Mouse (Mus musculus) gastrocnemius, postnatal 36 days (tissue): ENCODE measurements around the gene Itga6. TPM values are rescaled to one million over a fixed set of nuclear protein-coding genes. Genes with fewer than 3 reads are reported as not detected.
"Not testable (repeated sequence)": the region's sequence is repeated elsewhere in the genome, so short reads cannot be mapped to it uniquely, and the experiment has no call there.

Source experiments
- DNase-seq, 2 experiments: peaks; one replicate each; pipeline ENCODE4 v3.0.0; 2022
- intact Hi-C: fragments of 180-260 bp; cut with DNase I; formaldehyde crosslinking; loops from one replicate; pipeline ENCODE4 v1.15.1; 2025
- total RNA-seq, 2 experiments: library from RNA; stranded (reverse); gene quantifications; 2 replicates each; pipeline ENCODE4 v1.2.3; 2021

The Itga6 gene
- total RNA-seq, 2 experiments from 2014 or later = 14.6 to 17.8 TPM

DNA sequence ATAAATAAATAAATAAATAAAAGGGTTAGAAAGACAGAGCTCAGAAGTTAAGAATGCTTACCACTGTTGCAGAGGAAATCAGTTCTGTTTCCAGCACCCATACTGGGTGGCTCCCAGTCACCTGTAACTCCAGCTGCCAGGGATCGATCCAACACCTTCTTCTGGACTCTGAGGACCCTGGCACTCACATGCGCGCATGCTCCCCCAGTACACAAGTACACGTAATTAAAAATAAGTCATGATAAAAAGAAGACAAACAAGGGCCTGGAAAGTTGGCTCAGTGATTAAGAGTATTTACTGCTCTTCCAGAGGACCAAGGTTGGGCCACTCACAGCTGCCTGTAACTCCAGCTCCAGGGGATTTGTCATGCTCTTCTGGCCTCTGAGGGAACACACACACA is 132.4 kb downstream of the Itga6 start:
- DNase-seq = no peak
- intact Hi-C loops = no loop called here

DNA sequence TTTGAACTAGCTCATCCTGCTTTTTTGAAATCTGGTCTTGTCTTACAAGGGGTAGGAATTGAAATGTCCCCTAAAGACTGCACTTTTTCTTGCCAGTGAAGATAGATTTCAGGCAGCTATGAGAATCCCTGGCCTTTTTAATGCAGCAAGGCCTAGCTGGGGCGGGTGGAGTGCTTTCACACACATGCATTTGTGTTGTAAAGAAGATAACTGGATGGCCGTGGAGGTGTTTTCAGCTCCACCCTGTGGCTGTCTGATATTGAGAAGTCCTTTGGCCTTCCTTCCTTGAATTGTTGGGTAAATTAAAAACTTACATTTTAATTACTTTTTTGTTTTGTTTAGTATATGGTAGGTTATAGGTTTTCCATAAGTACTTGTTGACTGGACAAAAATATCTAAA is 133.0 kb downstream of the Itga6 start:
- DNase-seq = no peak
- intact Hi-C loops = no loop called here

DNA sequence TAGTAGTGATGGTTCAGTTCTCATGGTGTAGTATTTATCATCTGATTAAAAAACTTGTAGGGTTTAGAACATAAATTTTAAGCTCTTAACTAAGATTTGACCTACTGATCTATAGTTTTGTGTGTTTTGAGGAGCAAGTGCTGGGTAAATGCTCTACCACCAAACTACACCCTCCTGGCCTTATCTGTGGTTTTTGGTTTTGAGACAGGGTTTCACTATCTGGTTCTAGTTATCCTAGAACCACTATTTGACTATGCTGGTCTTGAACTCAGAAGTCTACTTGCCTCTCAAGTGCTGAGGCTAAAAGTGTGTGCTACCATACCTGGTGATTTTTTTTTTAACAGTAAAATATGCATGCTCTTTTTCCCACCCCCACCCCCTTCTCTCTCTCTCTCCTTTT is 133.5 kb downstream of the Itga6 start:
- DNase-seq = no peak
- intact Hi-C loops = no loop called here

DNA sequence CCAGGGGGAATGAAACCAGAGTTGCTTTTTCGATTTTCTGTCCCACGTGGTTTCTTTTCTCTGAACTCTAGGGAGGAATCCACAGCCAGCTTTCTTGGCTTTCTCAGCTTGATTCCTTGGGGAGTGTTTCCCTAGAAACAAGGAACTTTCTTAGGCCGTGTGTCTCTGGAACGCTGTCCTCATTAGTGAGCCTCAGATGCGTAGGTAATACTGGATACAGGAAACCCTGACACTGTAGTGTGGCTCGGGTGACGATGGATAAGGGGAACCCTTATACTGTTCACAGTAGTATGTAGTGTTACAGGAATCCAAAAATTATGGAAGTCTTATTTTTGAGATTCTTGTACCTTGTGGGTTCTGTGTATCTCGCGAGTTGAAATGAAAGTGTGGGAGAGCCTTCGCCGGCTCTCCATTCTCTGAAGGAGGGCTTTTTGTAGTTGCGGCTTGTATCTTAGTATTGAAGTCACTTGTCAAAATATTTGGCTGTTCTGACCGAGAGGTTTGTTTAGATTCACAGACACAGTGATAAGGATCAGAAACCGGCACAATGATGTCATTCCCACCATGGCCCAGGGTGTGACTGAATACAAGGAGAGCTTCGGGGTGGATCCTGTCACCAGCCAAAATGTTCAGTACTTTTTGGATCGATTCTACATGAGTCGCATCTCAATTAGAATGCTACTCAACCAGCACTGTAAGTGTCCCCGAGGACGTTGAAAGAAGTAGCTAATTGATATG is 137.7 kb downstream of the Itga6 start:
- intact Hi-C loops = no loop called here
- DNase-seq = no peak

DNA sequence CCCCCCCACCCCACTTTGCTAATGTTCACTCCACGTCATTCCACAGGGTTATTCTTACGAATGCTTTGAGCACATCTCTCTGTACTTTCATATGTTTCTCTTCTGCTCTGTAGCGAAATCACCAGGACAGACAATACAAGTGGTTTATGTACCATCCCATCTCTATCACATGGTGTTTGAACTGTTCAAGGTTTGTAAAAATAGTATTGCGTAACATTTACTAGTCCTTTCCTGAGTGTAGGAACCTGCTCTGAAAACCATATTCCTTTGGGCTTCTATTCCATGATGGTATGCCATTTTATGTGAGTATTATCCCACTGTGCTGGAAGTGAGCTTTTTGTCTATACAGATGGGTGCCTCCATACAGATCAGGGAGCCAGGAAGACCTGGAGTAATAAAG is 141.9 kb downstream of the Itga6 start:
- intact Hi-C loops = no loop called here
- no peak for DNase-seq

DNA sequence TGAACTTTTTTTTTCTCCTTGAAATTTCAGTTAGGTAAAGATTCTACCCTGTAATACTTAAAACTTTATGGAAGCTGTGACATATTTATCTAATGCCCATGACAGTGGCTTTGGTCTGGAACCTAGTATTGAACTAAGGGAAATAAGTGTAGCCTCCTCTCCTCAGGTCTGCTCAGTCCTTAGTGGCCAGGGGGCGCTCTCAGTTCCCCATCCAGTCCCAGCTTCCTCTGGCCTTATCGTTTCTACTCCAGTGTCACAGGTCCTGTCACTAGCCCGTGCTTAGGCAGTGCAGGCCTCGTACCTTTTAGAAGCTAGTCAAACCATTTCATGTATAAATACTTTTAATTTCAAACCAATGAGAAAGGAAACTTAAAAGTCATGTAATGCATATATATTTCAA is 143.0 kb downstream of the Itga6 start:
- no peak for DNase-seq
- intact Hi-C loops = no loop called here

DNA sequence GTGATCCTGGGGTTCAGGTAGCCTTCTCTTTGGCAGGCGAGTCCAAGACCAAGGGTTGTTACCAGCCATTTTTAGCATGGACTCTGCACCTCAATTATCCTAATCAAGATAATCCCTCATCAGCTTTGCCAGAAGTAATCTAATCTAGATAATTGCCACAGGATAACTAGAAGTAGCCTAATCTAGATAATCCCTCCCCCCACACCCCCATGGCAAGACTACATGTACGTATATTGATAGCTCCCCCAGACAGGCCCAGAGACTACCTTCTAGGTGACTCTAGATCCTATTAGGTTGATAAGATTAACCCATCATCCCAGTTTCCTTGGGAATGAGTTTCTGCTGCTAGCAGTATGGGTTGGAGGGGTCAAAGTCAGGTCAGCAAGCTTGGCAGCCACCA is 146.1 kb downstream of the Itga6 start:
- intact Hi-C loops = no loop called here
- DNase-seq = no peak

DNA sequence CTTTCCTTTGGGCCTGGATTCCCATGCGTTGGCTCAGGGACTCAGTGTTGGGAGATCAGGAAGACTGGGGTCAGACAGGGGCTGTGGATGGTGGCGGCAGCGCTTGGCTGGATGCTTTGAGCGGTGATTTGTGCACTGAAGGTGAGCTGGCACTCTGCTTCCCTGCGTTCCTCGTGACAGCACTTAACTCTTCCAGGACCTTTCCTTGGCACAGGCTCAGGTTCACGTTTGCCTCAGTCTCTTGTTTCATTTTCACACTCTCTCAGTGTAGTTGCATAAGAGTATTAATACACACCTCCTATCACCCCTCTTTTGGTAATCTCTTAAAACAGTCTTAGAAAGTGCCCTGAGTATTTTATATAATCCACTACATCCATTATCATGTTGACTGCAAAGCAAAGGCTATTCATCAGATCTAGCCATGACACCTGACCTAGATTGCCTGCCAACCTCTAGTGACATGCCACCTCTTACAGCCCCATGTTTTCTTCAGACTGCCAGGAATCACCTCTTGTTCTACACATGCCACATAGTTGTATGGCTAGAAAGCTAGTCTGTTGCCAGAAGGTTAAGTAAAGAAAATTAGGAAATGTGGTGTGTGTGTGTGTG is 147.4 kb downstream of the Itga6 start:
- intact Hi-C loops = no loop called here
- DNase-seq = no peak

DNA sequence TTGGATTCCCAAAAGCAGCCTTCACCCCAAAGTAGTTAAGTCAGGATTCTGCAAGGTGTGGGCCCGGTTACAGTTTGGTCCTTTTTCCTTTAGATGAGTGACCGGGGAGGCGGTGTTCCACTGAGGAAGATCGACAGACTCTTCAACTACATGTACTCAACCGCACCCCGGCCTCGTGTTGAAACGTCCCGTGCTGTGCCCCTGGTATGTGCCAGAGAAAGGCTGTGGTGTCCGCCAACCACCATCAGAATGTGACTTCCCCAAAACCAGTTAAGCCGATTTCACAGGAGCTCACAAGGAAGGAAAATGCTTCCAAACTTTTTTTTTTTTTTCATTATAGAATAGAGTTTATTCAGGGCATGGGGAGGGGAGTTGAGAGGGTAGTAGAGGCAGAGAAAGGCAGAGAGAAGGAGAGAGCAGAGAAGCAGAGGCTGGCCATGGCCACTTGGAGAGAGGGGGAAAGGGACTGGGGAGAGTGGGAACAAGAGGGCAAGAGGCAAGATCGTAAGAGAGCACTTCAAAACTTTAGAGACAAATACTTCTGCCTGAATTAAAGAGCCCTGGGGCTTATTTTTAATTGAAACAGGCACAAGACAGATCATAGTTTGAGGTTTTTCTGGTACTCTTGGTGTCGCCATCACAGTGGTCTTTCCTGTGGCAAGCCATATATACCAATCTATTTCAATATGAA is 150.3 kb downstream of the Itga6 start:
- intact Hi-C loops = no loop called here
- no peak for DNase-seq

DNA sequence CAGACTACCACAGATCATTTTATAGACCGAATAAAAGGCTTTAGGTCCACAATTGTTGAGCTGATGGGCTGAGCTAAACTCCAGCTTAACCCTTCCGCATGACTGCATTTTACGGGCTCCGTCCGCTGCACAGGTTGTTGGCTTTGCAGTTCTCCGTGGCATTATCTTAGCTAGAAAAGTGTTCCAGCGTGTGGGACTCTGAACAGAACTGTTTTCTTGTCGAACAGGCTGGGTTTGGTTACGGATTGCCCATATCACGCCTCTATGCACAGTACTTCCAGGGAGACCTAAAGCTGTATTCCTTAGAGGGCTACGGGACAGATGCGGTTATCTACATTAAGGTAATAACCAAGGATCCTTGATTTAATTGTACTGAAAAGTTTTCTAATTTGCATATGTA is 152.0 kb downstream of the Itga6 start:
- intact Hi-C loops = no loop called here
- no peak for DNase-seq

DNA sequence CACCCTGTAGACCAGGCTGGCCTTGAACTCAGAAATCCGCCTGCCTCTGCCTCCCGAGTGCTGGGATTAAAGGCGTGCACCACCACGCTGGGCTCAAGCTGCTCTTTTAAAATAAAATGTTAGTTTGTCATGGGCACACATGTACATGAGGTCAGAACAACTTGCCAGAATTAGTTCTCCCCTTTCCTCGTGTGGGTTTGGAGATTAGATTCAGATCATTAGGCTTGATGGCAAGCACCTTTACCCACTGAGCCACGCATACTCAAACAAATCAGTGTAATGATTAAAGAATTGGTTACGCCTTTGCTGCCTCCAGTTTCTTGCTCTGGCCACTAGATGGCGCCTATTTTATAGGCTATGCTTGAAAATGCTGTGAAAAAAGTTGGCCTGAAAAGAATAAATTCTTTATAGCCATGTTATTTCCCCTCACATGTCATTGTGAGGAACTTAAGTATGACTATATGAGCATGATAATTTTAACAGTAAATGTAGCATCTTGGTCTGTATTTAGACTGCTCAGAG is 153.0 kb downstream of the Itga6 start:
- intact Hi-C loops = loop anchor here (2.0 kb wide), 1 partner anchor 56 kb away; no protein-coding TSS in a partner anchor
- DNase-seq = no peak

DNA sequence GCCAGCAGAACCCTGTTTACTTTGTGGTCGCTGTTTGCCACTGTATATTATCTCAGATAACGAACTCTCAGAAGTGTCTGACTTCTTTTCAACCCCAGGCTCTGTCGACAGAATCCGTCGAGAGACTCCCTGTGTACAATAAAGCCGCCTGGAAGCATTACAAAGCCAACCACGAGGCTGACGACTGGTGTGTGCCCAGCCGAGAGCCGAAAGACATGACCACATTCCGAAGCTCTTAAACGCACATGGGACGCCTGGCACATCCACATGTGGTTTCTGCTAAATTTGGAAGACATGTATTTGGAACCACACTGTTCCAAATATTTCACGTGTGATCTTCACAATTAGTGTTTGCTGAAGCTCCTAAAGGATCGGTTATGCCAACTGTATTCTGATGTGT is 154.5 kb downstream of the Itga6 start:
- intact Hi-C loops = loop anchor here (2.0 kb wide), 1 partner anchor 55 kb away; no protein-coding TSS in a partner anchor
- no peak for DNase-seq

DNA sequence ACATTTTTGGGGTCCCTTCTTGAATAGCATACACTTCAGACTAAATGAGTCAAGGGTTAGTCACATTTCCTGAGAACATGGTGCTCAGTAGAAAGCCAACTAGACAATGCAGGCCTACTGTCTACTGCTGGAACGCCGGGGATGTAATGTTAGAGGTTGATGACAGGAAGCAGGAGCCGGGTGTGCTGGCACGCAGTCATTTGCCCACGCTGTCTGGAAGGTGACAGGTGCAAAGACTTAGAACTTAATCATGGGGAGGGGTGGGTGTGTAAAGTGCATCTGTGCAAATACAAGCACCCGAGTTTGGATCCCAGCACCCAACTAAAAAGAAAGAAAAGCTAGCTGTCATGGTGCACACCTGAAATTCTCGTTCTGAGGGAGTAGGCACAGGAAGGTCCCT is 159.7 kb downstream of the Itga6 start:
- no peak for DNase-seq
- intact Hi-C loops = no loop called here

DNA sequence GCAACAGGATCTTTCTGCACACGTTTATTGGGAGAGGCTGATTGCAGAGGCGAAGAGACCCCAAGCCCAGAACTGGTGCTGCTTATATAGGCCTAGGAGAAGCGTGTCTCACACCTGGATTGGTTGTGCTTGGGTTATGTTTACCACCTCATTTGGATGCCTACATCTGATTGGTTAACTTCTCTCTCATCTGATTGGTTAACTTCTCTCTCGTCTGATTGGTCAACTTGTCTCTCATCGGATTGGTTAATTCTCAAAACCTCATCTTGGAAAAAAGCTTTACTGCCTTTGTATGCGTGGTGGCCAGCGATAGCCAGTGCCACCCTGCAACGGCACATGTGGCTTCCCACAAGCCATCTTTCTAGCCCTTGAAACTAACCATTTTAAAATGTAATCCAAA is 160.9 kb downstream of the Itga6 start:
- DNase-seq, intact Hi-C loops: not testable (repeated sequence)

Other genes starting within 250 kb of the Itga6 start
- gene Dlx1, start 217.5 kb upstream of the Itga6 start, total RNA-seq = not detected
- not detected for gene Dlx2, start 198.9 kb upstream of the Itga6 start, total RNA-seq
- gene Pdk1, start 127.6 kb downstream of the Itga6 start, total RNA-seq = 10 to 100 TPM; 47.5 to 61.2 TPM
- 1 to 10 TPM; 1.6 to 2.6 TPM for gene Rapgef4, start 235.6 kb downstream of the Itga6 start, total RNA-seq